Mouse (Mus musculus): ENCODE measurements around the gene Plekhm3. TPM values are rescaled to one million over a fixed set of nuclear protein-coding genes. Genes with fewer than 3 reads are reported as not detected.
A peak's percentile ranks its signal among the peaks of the same experiment; 100 is the strongest.

The Plekhm3 gene
- polyA plus RNA-seq, 1 experiment from 2014 or later: 5.0 TPM

GRCm38 (mm10) chr1:64876276-64876675 is 80.3 kb downstream of the Plekhm3 start:
- H3K9me3 ChIP-seq (replicated peaks; ENCODE audit: control insufficient read depth, low read length): no peaks in the 10 kb centered on the region
- H3K27ac ChIP-seq (ENCODE audit: low read length): peak overlapping the region; percentile 44; the same call in 1 of the 2 replicates
- no peak overlapping the region for H3K4me2 ChIP-seq (ENCODE audit: low read depth, low read length)
- no peaks in the 10 kb centered on the region for H3K27me3 ChIP-seq (ENCODE audit: control insufficient read depth, insufficient read depth, low read length)
- whole genome bisulfite sequencing: 59% methylated on average over 3 of the region's 3 CpGs
- H3K9ac ChIP-seq (ENCODE audit: low read length): no peak overlapping the region
- no peak overlapping the region for H3K4me3 ChIP-seq (replicated peaks; ENCODE audit: low read length)
- ATAC-seq (ENCODE audit: insufficient read depth, low FRiP score): no peak
- H3K4me1 ChIP-seq (ENCODE audit: control insufficient read depth, insufficient read depth, low read length): peaks cover 17% of the 10 kb centered on the region
- no peaks in the 10 kb centered on the region for H3K36me3 ChIP-seq (ENCODE audit: control insufficient read depth, insufficient read depth, low read length)

- no peak for ATAC-seq (ENCODE audit: insufficient read depth, low FRiP score)
- H3K27ac ChIP-seq (ENCODE audit: low read length): peak overlapping the region; percentile 44; the same call in 1 of the 2 replicates
- H3K4me3 ChIP-seq (replicated peaks; ENCODE audit: low read length): no peak overlapping the region
- no peak overlapping the region for H3K9ac ChIP-seq (ENCODE audit: low read length)
- no peak overlapping the region for H3K4me2 ChIP-seq (ENCODE audit: low read depth, low read length)
- no peaks in the 10 kb centered on the region for H3K9me3 ChIP-seq (replicated peaks; ENCODE audit: control insufficient read depth, low read length)
- H3K4me1 ChIP-seq (ENCODE audit: control insufficient read depth, insufficient read depth, low read length): peaks cover 15% of the 10 kb centered on the region
- H3K27me3 ChIP-seq (ENCODE audit: control insufficient read depth, insufficient read depth, low read length): no peaks in the 10 kb centered on the region
- WGBS: 61% methylated on average over 5 of the region's 5 CpGs
- no peaks in the 10 kb centered on the region for H3K36me3 ChIP-seq (ENCODE audit: control insufficient read depth, insufficient read depth, low read length)
These were observed 80.9 kb downstream of the Plekhm3 start for GRCm38 (mm10) chr1:64875712-64876111.

- Histone ChIP-seq H3K27me3 (ENCODE audit: control insufficient read depth, insufficient read depth, low read length) (no peaks in the 10 kb centered on the region), H3K4me1 (ENCODE audit: control insufficient read depth, insufficient read depth, low read length) (peaks cover 15% of the 10 kb centered on the region), H3K4me2 (ENCODE audit: low read depth, low read length) (no peak overlapping the region), H3K27ac (ENCODE audit: low read length) (no peak overlapping the region), H3K9me3 (replicated peaks; ENCODE audit: control insufficient read depth, low read length) (no peaks in the 10 kb centered on the region), H3K4me3 (replicated peaks; ENCODE audit: low read length) (no peak overlapping the region), H3K36me3 (ENCODE audit: control insufficient read depth, insufficient read depth, low read length) (no peaks in the 10 kb centered on the region), H3K9ac (ENCODE audit: low read length) (no peak overlapping the region)
- ATAC-seq (ENCODE audit: insufficient read depth, low FRiP score): no peak
- WGBS: 76% methylated on average over 1 of the region's 1 CpGs
These were observed 81.5 kb downstream of the Plekhm3 start for GRCm38 (mm10) chr1:64875156-64875555.

GRCm38 (mm10) chr1:64871956-64872355 is 84.7 kb downstream of the Plekhm3 start:
- Histone ChIP-seq H3K4me3 (replicated peaks; ENCODE audit: low read length) (no peak overlapping the region), H3K36me3 (ENCODE audit: control insufficient read depth, insufficient read depth, low read length) (no peaks in the 10 kb centered on the region), H3K9ac (ENCODE audit: low read length) (no peak overlapping the region), H3K27me3 (ENCODE audit: control insufficient read depth, insufficient read depth, low read length) (no peaks in the 10 kb centered on the region), H3K27ac (ENCODE audit: low read length) (no peak overlapping the region), H3K4me1 (ENCODE audit: control insufficient read depth, insufficient read depth, low read length) (peaks cover 9% of the 10 kb centered on the region), H3K9me3 (replicated peaks; ENCODE audit: control insufficient read depth, low read length) (no peaks in the 10 kb centered on the region), H3K4me2 (ENCODE audit: low read depth, low read length) (no peak overlapping the region)
- 88% methylated on average over 5 of the region's 5 CpGs for WGBS
- no peak for ATAC-seq (ENCODE audit: insufficient read depth, low FRiP score)

- H3K27me3 ChIP-seq (ENCODE audit: control insufficient read depth, insufficient read depth, low read length): no peaks in the 10 kb centered on the region
- H3K9me3 ChIP-seq (replicated peaks; ENCODE audit: control insufficient read depth, low read length): no peaks in the 10 kb centered on the region
- ATAC-seq (ENCODE audit: insufficient read depth, low FRiP score): no peak
- peak overlapping the region; percentile 44 for H3K27ac ChIP-seq (ENCODE audit: low read length)
- 34% methylated on average over 4 of the region's 4 CpGs for WGBS
- 0 out of 2 replicates have a peak overlapping the region, but pooled peaks have one; percentile 7 for H3K9ac ChIP-seq (ENCODE audit: low read length)
- no peak overlapping the region for H3K4me2 ChIP-seq (ENCODE audit: low read depth, low read length)
- no peak overlapping the region for H3K4me3 ChIP-seq (replicated peaks; ENCODE audit: low read length)
- H3K4me1 ChIP-seq (ENCODE audit: control insufficient read depth, insufficient read depth, low read length): peaks cover 6% of the 10 kb centered on the region
- H3K36me3 ChIP-seq (ENCODE audit: control insufficient read depth, insufficient read depth, low read length): no peaks in the 10 kb centered on the region
These were observed 88.9 kb downstream of the Plekhm3 start for GRCm38 (mm10) chr1:64867684-64868083.

GRCm38 (mm10) chr1:64866140-64866539 is 90.5 kb downstream of the Plekhm3 start:
- H3K4me1 ChIP-seq (ENCODE audit: control insufficient read depth, insufficient read depth, low read length): peaks cover 6% of the 10 kb centered on the region
- no peak overlapping the region for H3K27ac ChIP-seq (ENCODE audit: low read length)
- no peaks in the 10 kb centered on the region for H3K9me3 ChIP-seq (replicated peaks; ENCODE audit: control insufficient read depth, low read length)
- no peak overlapping the region for H3K4me2 ChIP-seq (ENCODE audit: low read depth, low read length)
- no peak overlapping the region for H3K9ac ChIP-seq (ENCODE audit: low read length)
- ATAC-seq (ENCODE audit: insufficient read depth, low FRiP score): no peak
- no peaks in the 10 kb centered on the region for H3K36me3 ChIP-seq (ENCODE audit: control insufficient read depth, insufficient read depth, low read length)
- no peaks in the 10 kb centered on the region for H3K27me3 ChIP-seq (ENCODE audit: control insufficient read depth, insufficient read depth, low read length)
- WGBS: 53% methylated on average over 1 of the region's 1 CpGs
- no peak overlapping the region for H3K4me3 ChIP-seq (replicated peaks; ENCODE audit: low read length)

GRCm38 (mm10) chr1:64860235-64860920 is 96.2 kb downstream of the Plekhm3 start:
- H3K4me2 ChIP-seq (ENCODE audit: low read depth, low read length): no peak overlapping the region
- no peaks in the 10 kb centered on the region for H3K36me3 ChIP-seq (ENCODE audit: control insufficient read depth, insufficient read depth, low read length)
- no peaks in the 10 kb centered on the region for H3K27me3 ChIP-seq (ENCODE audit: control insufficient read depth, insufficient read depth, low read length)
- H3K9ac ChIP-seq (ENCODE audit: low read length): no peak overlapping the region
- no peak for ATAC-seq (ENCODE audit: insufficient read depth, low FRiP score)
- 81% methylated on average over 11 of the region's 11 CpGs for WGBS
- no peaks in the 10 kb centered on the region for H3K9me3 ChIP-seq (replicated peaks; ENCODE audit: control insufficient read depth, low read length)
- no peak overlapping the region for H3K27ac ChIP-seq (ENCODE audit: low read length)
- no peaks in the 10 kb centered on the region for H3K4me1 ChIP-seq (ENCODE audit: control insufficient read depth, insufficient read depth, low read length)
- H3K4me3 ChIP-seq (replicated peaks; ENCODE audit: low read length): no peak overlapping the region

- 74% methylated on average over 5 of the region's 5 CpGs for WGBS
- H3K4me3 ChIP-seq (replicated peaks; ENCODE audit: low read length): no peak overlapping the region
- H3K4me2 ChIP-seq (ENCODE audit: low read depth, low read length): no peak overlapping the region
- no peak overlapping the region for H3K27ac ChIP-seq (ENCODE audit: low read length)
- H3K9ac ChIP-seq (ENCODE audit: low read length): no peak overlapping the region
- ATAC-seq (ENCODE audit: insufficient read depth, low FRiP score): no peak
- no peaks in the 10 kb centered on the region for H3K36me3 ChIP-seq (ENCODE audit: control insufficient read depth, insufficient read depth, low read length)
- no peaks in the 10 kb centered on the region for H3K27me3 ChIP-seq (ENCODE audit: control insufficient read depth, insufficient read depth, low read length)
- H3K9me3 ChIP-seq (replicated peaks; ENCODE audit: control insufficient read depth, low read length): no peaks in the 10 kb centered on the region
- no peaks in the 10 kb centered on the region for H3K4me1 ChIP-seq (ENCODE audit: control insufficient read depth, insufficient read depth, low read length)
These were observed 96.8 kb downstream of the Plekhm3 start for GRCm38 (mm10) chr1:64859826-64860225.

- H3K4me3 ChIP-seq (replicated peaks; ENCODE audit: low read length): no peak overlapping the region
- H3K9me3 ChIP-seq (replicated peaks; ENCODE audit: control insufficient read depth, low read length): no peaks in the 10 kb centered on the region
- no peak overlapping the region for H3K4me2 ChIP-seq (ENCODE audit: low read depth, low read length)
- no peak for ATAC-seq (ENCODE audit: insufficient read depth, low FRiP score)
- WGBS: 56% methylated on average over 5 of the region's 5 CpGs
- no peaks in the 10 kb centered on the region for H3K27me3 ChIP-seq (ENCODE audit: control insufficient read depth, insufficient read depth, low read length)
- no peaks in the 10 kb centered on the region for H3K36me3 ChIP-seq (ENCODE audit: control insufficient read depth, insufficient read depth, low read length)
- no peak overlapping the region for H3K27ac ChIP-seq (ENCODE audit: low read length)
- no peaks in the 10 kb centered on the region for H3K4me1 ChIP-seq (ENCODE audit: control insufficient read depth, insufficient read depth, low read length)
- H3K9ac ChIP-seq (ENCODE audit: low read length): no peak overlapping the region
These were observed 101.8 kb downstream of the Plekhm3 start for GRCm38 (mm10) chr1:64854835-64855234.
